Mouse (Mus musculus) bone marrow, adult 2 months (tissue): ENCODE measurements around the gene E330014E10Rik.
"Not testable (repeated sequence)": the region's sequence is repeated elsewhere in the genome, so short reads cannot be mapped to it uniquely, and the experiment has no call there.

Experiments
- CTCF ChIP-seq: fragments of 200-500 bp; IDR thresholded peaks from 2 replicates; pipeline ENCODE4 v1.5.1; 2011; ENCODE audit warnings: low read length, control low read depth; ENCODE audit not compliant: control insufficient read depth, insufficient read depth
- POLR2A ChIP-seq: fragments of 200-500 bp; IDR thresholded peaks from 2 replicates; pipeline ENCODE4 v1.6.1; 2011; ENCODE audit warnings: low read depth, mild to moderate bottlenecking, control low read depth, low read length, borderline replicate concordance; ENCODE audit not compliant: control insufficient read depth

DNA sequence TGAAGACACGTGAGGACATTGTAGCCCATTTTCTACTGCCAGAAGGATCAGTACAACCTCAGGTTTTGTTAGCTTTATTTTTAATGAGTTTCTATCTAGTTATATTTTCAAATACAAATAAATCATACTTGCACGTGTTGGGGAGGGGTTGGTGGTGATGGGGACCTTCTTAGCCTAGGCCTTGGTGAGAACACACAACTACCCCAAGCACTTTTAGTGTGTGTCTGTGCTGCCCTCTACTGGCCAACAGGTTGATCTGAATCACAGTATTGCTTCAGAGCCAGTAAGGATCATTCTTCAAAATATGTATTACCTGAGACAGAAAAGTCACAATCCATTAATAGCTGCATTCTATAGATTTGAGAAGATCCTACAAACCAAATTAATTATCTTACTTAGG lies 35.1 kb downstream of the E330014E10Rik start:
- not testable (repeated sequence) for TF ChIP-seq CTCF, POLR2A
